Mouse (Mus musculus): ENCODE measurements around the gene Cdk5rap3.

DNA sequence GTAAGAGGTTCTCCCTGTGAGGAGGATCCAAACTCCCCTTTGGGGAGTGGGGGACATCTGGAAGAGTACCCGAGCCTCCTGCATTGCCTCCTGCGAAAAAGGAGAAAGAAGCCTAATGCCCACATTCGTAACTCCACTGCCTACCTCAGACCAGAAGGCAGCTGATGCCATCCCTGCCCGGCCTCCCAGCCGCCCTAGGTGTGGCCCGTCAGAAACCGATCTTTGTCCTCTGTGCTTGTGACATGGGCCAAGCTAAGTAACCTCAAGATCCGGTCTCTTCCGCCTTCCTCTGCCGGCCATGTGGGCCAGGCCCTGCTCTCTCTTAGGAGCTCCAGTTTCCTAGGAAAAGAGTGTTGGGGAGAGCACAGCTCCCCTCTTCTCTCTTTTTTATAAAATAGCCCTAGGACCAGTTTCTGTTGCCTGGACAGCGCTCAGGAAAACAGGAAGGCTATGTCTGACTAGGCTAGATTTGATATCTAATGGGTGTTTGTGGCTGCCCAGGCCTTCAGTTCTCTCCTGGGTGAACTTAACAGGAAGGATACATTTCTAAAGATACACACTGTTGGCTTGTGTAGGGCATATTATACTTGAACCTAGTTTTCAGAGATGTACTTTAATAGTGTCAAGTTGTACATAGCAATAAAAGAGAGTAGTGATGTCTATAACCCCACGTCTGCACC lies 9.3 kb upstream of the Cdk5rap3 start:
- TF ChIP-seq CTCF (conservative IDR thresholded peaks at IDR 0.05; ENCODE audit: low read length) (no peak), NANOG (IDR thresholded peaks at IDR 0.05; ENCODE audit: borderline replicate concordance, low read length) (no peak)
